Mouse (Mus musculus) kidney, postnatal 36 days (tissue): Measurements from ENCODE around the gene Il18r1.

ENCODE experiments used
- DNase-seq, 2 experiments: peaks; one replicate each; pipeline ENCODE4 v3.0.0; 2021 to 2022; ENCODE audit warnings: mixed read lengths in 2 of 2

The Il18r1 gene

DNA sequence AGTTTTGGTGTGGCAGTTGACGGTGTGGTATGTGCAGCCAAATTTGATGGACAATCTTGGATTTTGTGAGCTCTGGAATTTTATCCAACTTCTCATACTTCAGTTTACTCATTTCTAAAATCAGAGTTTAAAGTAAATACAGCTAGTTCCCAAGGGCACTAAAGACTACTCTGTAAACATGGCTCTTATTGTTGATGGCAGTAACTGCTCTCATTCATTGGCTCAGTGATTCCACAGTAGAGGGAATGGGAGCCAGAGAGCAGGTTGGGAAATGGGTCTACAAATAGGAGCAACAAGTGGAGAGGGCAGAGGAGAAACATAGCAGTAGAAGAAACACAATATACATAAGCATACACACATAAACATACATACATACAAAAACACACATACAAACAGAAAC, 34.4 kb downstream of the Il18r1 start:
- DNase-seq = no peak

DNA sequence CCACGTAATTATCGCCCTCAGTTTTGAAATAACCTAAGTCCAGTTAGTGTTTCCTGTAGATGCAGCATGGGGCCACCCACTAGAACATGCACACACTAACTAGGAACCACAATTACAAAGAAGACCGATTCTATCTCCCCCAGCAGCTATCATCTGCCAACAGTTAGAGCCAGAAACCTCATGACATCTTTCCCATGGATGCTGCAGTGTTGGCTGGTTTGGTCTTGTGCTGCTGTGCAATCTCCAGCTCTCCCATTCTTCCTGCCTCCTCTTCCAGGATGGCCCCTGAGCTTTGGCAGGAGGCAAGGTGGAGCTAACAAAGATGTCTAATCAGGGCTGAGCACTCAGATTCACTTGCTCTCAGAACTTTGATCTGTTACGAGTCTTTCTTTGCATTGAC, 35.8 kb downstream of the Il18r1 start:
- no peak for DNase-seq

DNA sequence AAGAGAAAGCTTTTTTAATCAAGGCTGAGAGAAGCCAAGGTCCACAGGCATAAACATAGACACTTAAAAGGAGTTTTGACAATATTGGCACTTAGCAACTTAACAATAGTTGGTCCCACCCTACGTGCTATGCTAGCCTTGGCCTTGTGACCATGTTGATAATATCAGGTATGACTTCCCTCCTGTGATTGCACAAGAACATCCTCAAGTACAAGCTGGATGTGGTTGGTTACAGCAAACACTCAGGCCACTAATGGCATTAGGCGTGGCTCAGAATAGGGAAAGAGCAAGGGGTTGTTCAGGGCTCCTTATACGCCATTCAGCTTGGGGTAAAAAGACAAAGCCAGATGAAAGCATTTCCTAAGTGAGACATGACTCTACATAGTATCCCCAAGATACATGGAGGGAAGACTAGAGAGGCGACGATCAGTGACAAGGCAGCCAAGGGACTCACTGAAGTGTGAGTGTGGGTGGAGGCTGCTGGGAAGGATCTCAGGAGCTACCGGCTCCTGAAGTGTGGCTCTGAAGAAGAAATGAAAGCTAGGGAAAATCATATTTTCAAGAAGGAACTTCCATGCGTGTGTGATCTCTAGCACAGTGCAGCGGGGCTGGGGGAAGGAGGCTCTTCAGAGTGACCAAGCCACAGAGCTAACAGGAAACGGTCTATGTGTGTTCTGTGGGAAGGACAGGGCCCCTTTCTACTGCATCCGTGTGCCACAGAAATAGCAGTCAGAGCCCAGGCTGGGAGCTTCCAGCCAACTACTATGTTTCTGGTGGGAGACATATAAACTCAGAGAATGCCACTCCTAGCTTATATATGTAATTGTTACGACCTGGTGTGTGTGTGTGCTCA, 36.4 kb downstream of the Il18r1 start:
- DNase-seq = no peak

DNA sequence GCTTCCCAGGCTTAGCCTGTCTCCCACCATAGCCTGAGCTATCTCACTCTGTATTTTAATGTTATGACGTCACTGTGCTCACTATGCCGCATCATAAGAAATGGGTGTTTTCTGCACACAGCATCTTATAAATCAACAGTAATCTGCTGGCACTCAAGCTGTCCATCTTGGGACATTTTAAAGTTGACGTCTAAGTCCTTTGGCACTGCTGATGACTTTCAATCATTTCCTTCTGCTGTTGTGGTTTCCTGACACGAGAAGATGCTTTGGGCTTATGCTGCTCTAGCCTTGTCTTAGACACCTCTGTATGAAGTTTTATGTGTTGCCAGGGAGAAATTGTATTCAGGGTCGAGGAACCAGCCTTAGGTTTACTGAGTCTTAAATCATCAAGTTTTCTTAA, 39.2 kb downstream of the Il18r1 start:
- no peak for DNase-seq

DNA sequence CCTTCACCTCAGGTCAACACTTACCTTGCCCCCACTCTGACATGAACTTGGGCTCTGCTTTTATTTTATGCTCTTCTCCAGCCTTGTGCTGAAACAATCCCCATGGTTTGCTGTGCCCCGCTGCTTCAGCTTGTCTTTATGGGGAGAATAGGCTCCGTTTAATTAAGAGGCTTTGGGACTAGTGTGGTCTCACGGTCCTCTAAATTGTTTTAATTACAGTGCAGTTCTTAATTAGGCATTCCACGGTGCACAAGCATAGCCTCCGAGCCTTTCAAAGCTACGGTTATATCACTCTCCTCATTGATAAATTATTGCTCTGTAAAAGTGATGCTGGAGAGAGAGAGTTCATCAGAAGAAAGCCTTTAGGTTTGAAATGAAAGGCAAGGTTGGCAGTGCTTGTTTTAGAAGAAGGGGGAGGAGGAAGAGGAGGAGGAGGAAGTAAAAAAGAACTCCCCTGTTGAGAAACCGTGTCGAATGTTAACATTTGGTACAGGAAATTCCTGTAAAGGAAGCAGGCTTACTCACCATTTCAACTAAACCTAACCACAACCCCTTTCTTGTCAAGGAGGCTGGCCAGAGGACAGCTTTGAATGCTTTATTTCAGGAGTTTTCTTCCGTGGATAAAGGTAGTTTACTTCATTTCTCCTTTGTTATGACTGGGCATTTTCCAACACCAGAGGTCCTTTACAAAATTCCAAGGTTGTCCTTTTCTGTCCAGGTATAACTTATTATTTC, 49.7 kb downstream of the Il18r1 start, which contains the start of gene Il18rap:
Gene Il18rap, plus strand, starts transcription at position 512 of the 735 bp plus-strand sequence.
- DNase-seq = no peak

DNA sequence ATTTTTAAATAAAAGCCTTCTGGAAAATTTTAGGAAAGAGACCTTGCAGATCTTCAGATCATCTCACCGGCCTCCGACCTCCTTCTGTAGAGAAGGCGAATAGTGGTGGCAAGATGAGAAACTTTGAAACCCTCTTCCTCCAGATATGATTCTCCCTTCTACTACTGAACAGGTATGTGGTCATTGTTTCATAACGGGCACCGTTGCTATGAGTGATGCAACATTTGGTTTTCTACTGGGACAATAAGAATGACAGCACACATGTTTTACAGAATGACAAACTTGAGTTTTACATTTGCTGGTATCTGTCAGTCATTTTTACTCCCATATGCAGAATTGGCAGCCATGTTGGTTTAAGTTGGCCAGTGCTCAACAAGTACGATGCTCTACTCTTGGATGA, 51.0 kb downstream of the Il18r1 start:
- no peak for DNase-seq

DNA sequence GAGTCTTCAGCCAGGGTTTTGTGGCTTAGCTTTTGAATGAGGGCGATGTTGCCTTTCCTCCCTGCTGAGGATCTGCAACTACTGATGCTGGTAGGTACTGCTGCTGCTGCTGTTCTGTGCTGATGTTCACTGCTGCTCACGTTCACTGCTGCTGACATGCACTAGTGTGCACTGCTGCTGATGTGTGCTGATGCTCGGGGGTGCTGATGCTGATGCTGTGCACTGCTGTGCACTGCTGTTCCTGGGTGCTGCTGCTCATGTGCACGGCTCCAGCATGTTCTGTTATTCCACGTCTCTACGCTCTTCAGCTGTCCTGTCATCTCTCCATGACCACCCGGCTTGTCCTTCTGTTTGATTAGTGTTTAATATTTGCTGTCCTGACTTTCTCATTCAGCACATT, 57.6 kb downstream of the Il18r1 start:
- no peak for DNase-seq

DNA sequence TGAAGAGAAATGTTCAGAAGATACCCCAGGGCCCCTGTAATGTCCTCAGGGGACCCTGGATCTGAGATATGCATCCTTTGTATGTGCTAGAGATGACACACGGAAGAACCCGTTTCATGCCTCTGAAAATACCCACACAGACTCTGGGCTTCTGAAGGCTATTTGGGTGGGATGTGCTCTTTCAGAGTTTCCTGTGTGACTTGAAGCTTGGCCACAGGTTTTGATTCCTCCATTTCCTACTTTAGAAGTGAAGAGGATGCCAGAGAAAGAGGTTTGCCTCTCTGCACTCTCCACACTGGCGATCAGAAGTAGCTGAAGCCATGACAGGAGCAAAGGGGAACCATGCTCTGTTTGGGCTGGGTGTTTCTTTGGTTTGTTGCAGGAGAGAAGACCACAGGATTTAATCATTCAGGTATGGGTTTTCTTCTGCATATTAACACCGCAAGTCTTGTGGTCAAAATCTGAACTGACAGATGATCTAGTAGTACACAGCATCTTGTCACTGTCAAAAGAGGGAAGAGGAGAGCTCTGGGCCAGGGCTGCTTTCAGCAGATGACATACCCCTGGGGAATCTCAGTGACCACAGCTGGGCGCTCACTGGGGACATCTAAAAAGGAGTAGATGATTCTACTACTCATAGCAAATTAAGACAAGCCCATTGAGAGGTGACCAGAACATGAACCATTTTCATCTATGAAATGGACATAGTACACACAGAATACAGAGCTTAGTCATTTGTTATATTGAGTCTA, 58.8 kb downstream of the Il18r1 start:
- DNase-seq = no peak

DNA sequence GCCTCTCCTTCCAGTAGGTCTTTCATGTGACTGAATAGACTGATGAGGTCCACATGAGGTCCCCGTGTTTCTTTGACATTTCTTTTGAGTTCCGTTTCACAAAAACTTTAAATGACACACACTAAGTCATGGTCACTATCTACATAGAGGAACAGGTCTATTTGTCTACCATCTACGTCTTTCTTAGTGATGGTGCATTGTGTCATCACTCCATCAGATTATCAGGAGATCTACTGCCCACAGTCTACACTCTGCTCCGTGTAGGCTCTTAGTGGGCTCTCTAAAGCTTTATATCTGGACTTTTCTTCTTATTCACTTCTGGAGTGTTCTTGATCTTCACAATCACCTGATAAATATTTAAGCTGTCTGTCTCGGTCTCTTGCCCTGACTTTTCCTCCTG, 63.9 kb downstream of the Il18r1 start:
- no peak for DNase-seq

DNA sequence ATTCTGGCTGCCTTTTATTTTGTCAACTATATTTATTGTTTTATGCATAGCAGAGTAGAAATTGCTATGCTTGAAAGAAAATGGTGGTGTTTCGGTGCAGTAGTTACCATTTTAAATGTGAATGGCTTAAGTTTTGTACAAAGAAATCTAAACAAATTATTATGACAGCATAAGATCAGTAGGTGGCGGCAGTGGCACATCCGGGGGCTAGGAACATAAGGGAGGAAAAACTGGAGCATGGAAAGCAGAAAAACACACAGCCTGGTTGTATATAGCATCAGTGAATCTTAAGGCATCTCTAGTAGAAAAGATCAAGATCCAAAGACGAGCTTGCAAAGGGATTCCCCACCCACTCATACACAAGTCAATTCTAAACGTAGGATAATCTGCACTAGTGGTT, 72.2 kb downstream of the Il18r1 start:
- peak in 1 of 2 experiments; percentile 15 for DNase-seq

DNA sequence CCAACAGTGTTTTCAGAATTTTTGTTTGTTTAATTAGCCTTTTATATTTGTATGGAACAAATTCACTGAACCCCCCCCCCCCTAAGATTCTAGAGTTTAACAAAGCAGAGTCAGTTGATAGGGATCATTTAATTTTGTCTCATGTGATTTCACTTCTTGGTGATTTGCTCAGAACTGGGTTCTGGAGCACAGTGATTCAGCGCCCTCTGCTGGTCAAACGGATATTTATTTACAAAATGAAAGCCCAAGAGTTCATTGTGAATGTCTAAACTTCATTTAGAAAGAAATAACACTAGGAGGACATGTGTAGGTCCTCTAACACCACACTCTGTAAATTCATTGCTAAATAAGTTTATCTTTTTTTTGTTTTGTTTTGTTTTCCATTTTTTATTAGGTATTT, 79.3 kb downstream of the Il18r1 start:
- DNase-seq = peak; percentile 42 to 77

DNA sequence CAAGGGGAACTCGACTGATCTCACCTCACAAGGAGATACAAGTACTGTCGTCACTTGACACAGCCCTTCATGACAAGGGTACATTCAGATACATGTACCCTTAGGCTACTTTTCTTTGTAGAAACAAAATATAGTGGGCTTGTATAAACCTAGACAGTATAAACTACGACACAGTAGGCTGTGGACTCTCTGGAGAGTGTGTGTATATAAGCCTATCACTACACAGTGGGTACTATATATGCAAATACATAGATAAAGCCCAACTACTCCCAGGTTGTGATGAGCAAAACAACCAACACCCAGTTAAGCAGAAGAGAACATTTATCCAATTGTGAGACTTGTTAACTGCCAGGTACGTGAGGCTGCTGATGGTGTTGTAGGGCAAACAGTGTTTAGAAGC, 81.3 kb downstream of the Il18r1 start:
- no peak for DNase-seq

DNA sequence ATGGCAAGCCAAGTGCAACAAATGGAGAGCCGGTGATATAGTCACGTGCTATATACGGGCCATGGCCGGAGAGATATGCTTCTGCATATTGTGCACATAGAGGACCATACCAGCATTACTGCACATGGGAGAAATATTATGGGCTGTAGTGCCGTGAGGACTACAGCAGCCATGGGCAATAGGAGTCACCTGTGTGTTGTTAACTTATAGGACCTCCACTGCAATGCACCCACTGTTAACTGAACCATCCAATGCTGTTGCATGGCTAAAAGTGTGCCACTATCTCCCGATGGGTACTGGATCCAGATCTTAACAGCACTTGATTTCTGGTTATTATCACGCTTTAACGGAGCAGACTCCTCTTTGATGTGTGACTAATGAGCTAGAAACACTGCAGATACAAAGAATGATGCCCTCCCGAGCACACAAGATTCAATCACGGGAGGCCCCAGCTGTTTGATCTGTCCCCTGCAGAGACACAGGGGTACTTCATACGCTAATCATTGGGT, 81.8 kb downstream of the Il18r1 start:
- DNase-seq = no peak

DNA sequence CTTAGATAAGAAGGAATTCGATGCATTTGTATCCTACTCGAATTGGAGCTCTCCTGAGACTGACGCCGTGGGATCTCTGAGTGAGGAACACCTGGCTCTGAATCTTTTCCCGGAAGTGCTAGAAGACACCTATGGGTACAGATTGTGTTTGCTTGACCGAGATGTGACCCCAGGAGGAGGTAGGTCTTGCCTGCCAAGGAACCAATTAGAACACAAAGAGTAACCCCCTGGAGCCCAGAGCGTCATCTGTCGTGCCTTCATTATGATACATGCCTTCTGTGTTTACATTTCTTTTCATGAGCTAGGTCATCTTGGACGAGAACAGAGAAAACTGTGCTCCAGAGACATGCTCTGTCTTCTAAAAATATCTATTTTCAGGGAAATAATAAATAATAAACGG, 82.4 kb downstream of the Il18r1 start:
- no peak for DNase-seq
